Mouse (Mus musculus) MEL (cell line): Measurements from ENCODE around the gene Ryr3. TPM values are rescaled to one million over a fixed set of nuclear protein-coding genes. Genes with fewer than 3 reads are reported as not detected.

ENCODE experiments used
- DNase-seq: peaks from one replicate; pipeline ENCODE4 v3.0.0; 2011; ENCODE audit warnings: low read depth, low spot score
- H3K27ac ChIP-seq: 2 replicates; pipeline ENCODE4 v1.5.1; 2012; ENCODE audit warnings: low read depth, mild to moderate bottlenecking, control low read depth, low read length, moderate library complexity; ENCODE audit not compliant: control insufficient read depth
- H3K27me3 ChIP-seq, 2 experiments: fragments of 150-350 bp in 1 of 2; sonication (generic) in 1 of 2; 2 replicates each; pipeline ENCODE4 v1.6.1; 2012; ENCODE audit warnings: low read length in 2 of 2, mild to moderate bottlenecking in 2 of 2, improper control_type of control experiment in 1 of 2, moderate library complexity in 1 of 2; ENCODE audit not compliant: insufficient read depth in 2 of 2, control insufficient read depth in 1 of 2
- H3K36me3 ChIP-seq, 2 experiments: 2 replicates each; pipeline ENCODE4 v1.6.1; 2012 to 2014; ENCODE audit warnings: low read length in 2 of 2, improper control_type of control experiment in 1 of 2, inconsistent platforms in 1 of 2, mild to moderate bottlenecking in 1 of 2; ENCODE audit not compliant: insufficient read depth in 2 of 2, control insufficient read depth in 1 of 2
- H3K4me1 ChIP-seq, 2 experiments: fragments of 150-350 bp in 1 of 2; sonication (generic) in 1 of 2; 2 replicates each; pipeline ENCODE4 v1.6.1; 2012; ENCODE audit warnings: low read length in 2 of 2, improper control_type of control experiment in 1 of 2, mild to moderate bottlenecking in 1 of 2; ENCODE audit not compliant: insufficient read depth in 2 of 2, control insufficient read depth in 1 of 2
- H3K4me3 ChIP-seq, 2 experiments: fragments of 150-350 bp in 1 of 2; sonication (generic) in 1 of 2; 2 replicates each; pipeline ENCODE4 v1.5.1; 2012; ENCODE audit warnings: low read depth in 2 of 2, low read length in 2 of 2, mild to moderate bottlenecking in 2 of 2, moderate library complexity in 2 of 2, control low read depth in 1 of 2, improper control_type of control experiment in 1 of 2; ENCODE audit not compliant: control insufficient read depth in 1 of 2, insufficient read depth in 1 of 2
- H3K79me2 ChIP-seq: 2 replicates; pipeline ENCODE4 v1.6.1; 2012; ENCODE audit warnings: mild to moderate bottlenecking, low read length, moderate library complexity; ENCODE audit not compliant: control insufficient read depth, poor library complexity, insufficient read depth
- H3K9ac ChIP-seq: 2 replicates; pipeline ENCODE4 v1.6.1; 2012; ENCODE audit warnings: low read depth, mild to moderate bottlenecking, control low read depth, low read length, moderate library complexity; ENCODE audit not compliant: control insufficient read depth, poor library complexity, severe bottlenecking
- H3K9me3 ChIP-seq: fragments of 150-350 bp; sonication (generic); replicated peaks from 2 replicates; pipeline ENCODE4 v1.6.1; 2012; ENCODE audit warnings: mild to moderate bottlenecking, low read length, improper control_type of control experiment, moderate library complexity; ENCODE audit not compliant: insufficient read depth
- BHLHE40 ChIP-seq: IDR thresholded peaks from 2 replicates; pipeline ENCODE4 v1.6.1; 2012; ENCODE audit warnings: low read depth, mild to moderate bottlenecking, inconsistent platforms, low read length, improper control_type of control experiment, borderline replicate concordance
- CHD1 ChIP-seq: IDR thresholded peaks from 2 replicates; pipeline ENCODE4 v1.6.1; 2012; ENCODE audit warnings: low read depth, mild to moderate bottlenecking, inconsistent platforms, low read length, improper control_type of control experiment
- E2F4 ChIP-seq: IDR thresholded peaks from 2 replicates; pipeline ENCODE4 v1.6.1; 2011; ENCODE audit warnings: low read depth, low read length, improper control_type of control experiment, borderline replicate concordance
- GATA1 ChIP-seq: IDR thresholded peaks from 2 replicates; pipeline ENCODE4 v1.6.1; 2011; ENCODE audit warnings: low read depth, low read length, improper control_type of control experiment
- HCFC1 ChIP-seq: IDR thresholded peaks from 2 replicates; pipeline ENCODE4 v1.6.1; 2012; ENCODE audit warnings: low read depth, mild to moderate bottlenecking, inconsistent platforms, low read length, improper control_type of control experiment, moderate library complexity
- JUND ChIP-seq: IDR thresholded peaks from 2 replicates; pipeline ENCODE4 v1.6.1; 2011; ENCODE audit warnings: low read depth, mild to moderate bottlenecking, improper control_type of control experiment, low read length
- KAT2A ChIP-seq: conservative IDR thresholded peaks from 2 replicates; pipeline ENCODE4 v1.6.1; 2012; ENCODE audit warnings: low read depth, low read length, improper control_type of control experiment, inconsistent platforms
- MAX ChIP-seq: IDR thresholded peaks from 2 replicates; pipeline ENCODE4 v1.6.1; 2011; ENCODE audit warnings: low read length, improper control_type of control experiment
- MEF2A ChIP-seq: IDR thresholded peaks from 2 replicates; pipeline ENCODE4 v1.6.1; 2014; ENCODE audit warnings: low read depth, mild to moderate bottlenecking, inconsistent platforms, low read length, improper control_type of control experiment; ENCODE audit not compliant: poor library complexity, insufficient replicate concordance, severe bottlenecking; ENCODE audit errors: extremely low read depth
- NELFE ChIP-seq: IDR thresholded peaks from 2 replicates; pipeline ENCODE4 v1.6.1; 2011; ENCODE audit warnings: low read depth, low read length, improper control_type of control experiment
- NRF1 ChIP-seq: IDR thresholded peaks from 2 replicates; pipeline ENCODE4 v1.6.1; 2014; ENCODE audit warnings: low read depth, mild to moderate bottlenecking, inconsistent platforms, low read length, improper control_type of control experiment, moderate library complexity; ENCODE audit not compliant: poor library complexity, insufficient read depth, severe bottlenecking
- POLR2AphosphoS2 ChIP-seq: IDR thresholded peaks from 2 replicates; pipeline ENCODE4 v1.6.1; 2011; ENCODE audit warnings: low read length, improper control_type of control experiment
- POLR2AphosphoS5 ChIP-seq: IDR thresholded peaks from 2 replicates; pipeline ENCODE4 v1.6.1; 2012; ENCODE audit warnings: low read depth, borderline replicate concordance, mild to moderate bottlenecking, inconsistent platforms, low read length, moderate library complexity, mixed read lengths
- RAD21 ChIP-seq: IDR thresholded peaks from 2 replicates; pipeline ENCODE4 v1.6.1; 2011; ENCODE audit warnings: mild to moderate bottlenecking, low read depth, low read length, improper control_type of control experiment
- TBP ChIP-seq: IDR thresholded peaks from 2 replicates; pipeline ENCODE4 v1.8.0; 2011; ENCODE audit warnings: low read depth, low read length, improper control_type of control experiment
- USF1 ChIP-seq: IDR thresholded peaks from 2 replicates; pipeline ENCODE4 v1.6.1; 2014; ENCODE audit warnings: low read depth, mild to moderate bottlenecking, inconsistent platforms, low read length, improper control_type of control experiment, moderate library complexity
- USF2 ChIP-seq, 2 experiments: IDR thresholded peaks; 2 replicates each; pipeline ENCODE4 v1.6.1; 2011 to 2012; ENCODE audit warnings: improper control_type of control experiment in 2 of 2, low read length in 2 of 2, borderline replicate concordance in 1 of 2, inconsistent platforms in 1 of 2, low read depth in 1 of 2, mild to moderate bottlenecking in 1 of 2; ENCODE audit not compliant: insufficient read depth in 1 of 2
- ZC3H11A ChIP-seq: IDR thresholded peaks from 2 replicates; pipeline ENCODE4 v1.6.1; 2012; ENCODE audit warnings: low read depth, mild to moderate bottlenecking, inconsistent platforms, low read length, improper control_type of control experiment
- ZMIZ1 ChIP-seq: IDR thresholded peaks from 2 replicates; pipeline ENCODE4 v1.6.1; 2012; ENCODE audit warnings: low read depth, mild to moderate bottlenecking, inconsistent platforms, low read length, improper control_type of control experiment, moderate library complexity
- polyA plus RNA-seq, 2 experiments: library from polyadenylated mRNA; stranded (reverse) in 1 of 2; unstranded in 1 of 2; fragments of >175 nt in 1 of 2; fragments of >200 nt in 1 of 2; gene quantifications; 2 replicates each; pipeline versions ENCODE4 v1.2.1 to v1.2.4; 2012; ENCODE audit warnings: low replicate concordance in 2 of 2, low read depth in 1 of 2; ENCODE audit not compliant: insufficient read length in 2 of 2, insufficient read depth in 1 of 2, missing spikeins in 1 of 2
- total RNA-seq: library from RNA; depleted of rRNA; stranded (reverse); fragments of 300-350 nt; gene quantifications from 2 replicates; pipeline ENCODE4 v1.2.3, GENCODE M21; 2012

The Ryr3 gene
- total and polyA plus RNA-seq, 3 experiments = 0.04 TPM; not detected in 2

DNA sequence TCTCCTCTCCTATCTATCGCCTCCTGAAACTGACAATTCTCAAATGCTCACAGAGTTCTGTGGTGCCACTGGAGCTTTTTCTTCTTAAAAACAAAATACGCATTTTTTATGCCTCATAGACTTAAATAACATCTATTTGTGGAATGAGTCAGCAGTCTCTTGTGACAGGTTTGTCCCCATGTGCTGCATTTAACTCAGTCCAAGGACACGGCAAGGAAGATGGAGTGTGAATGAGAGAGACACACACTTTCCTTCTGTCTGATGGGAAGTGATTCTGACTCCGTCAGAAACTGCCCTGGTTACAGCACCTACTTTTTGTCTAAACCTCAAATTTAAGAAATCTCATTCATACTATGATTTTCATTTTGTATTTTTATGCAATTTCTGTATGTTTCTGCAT is 306.3 kb downstream of the Ryr3 start:
- Histone ChIP-seq H3K4me3 (no peak overlapping the region), H3K27me3 (no peaks in the 10 kb centered on the region), H3K9me3 (no peaks in the 10 kb centered on the region), H3K9ac (no peak overlapping the region), H3K79me2 (no peaks in the 10 kb centered on the region), H3K27ac (no peak overlapping the region), H3K4me1 (no peaks in the 10 kb centered on the region), H3K36me3 (no peaks in the 10 kb centered on the region)
- DNase-seq = no peak
- no peak for TF ChIP-seq RAD21

GRCm38 (mm10) chr2:112909142-112909541 is 307.8 kb downstream of the Ryr3 start:
- Histone ChIP-seq H3K4me3 (no peak overlapping the region), H3K4me1 (no peaks in the 10 kb centered on the region), H3K36me3 (no peaks in the 10 kb centered on the region), H3K27me3 (no peaks in the 10 kb centered on the region), H3K9me3 (no peaks in the 10 kb centered on the region), H3K79me2 (no peaks in the 10 kb centered on the region), H3K27ac (no peak overlapping the region), H3K9ac (no peak overlapping the region)
- DNase-seq = no peak
- TF ChIP-seq HCFC1 (no peak), JUND (no peak), KAT2A (no peak), E2F4 (no peak), MAX (no peak), NELFE (no peak), NRF1 (no peak), ZC3H11A (no peak), TBP (no peak), GATA1 (no peak), RAD21 (no peak), ZMIZ1 (no peak), MEF2A (no peak), POLR2AphosphoS2 (no peak), BHLHE40 (no peak), POLR2AphosphoS5 (no peak), USF2 (IDR thresholded peaks at IDR 0.05; ENCODE audit: borderline replicate concordance in 1 of 2, insufficient read depth in 1 of 2, low read depth in 1 of 2, low read length in 2 of 2) (no peak), CHD1 (no peak), USF1 (no peak)
